Mouse (Mus musculus) heart, embryonic 16.5 days (tissue): ENCODE measurements around the gene Snrnp27. TPM values are rescaled to one million over a fixed set of nuclear protein-coding genes. Genes with fewer than 3 reads are reported as not detected.
A peak's percentile ranks its signal among the peaks of the same experiment; 100 is the strongest.

ENCODE experiments used
- ATAC-seq: fragments of 200-750 bp; cut with Nextera tagmentation; replicated peaks from 2 replicates; pipeline ENCODE4 v1.8.0; 2017; ENCODE audit warnings: moderate number of reproducible peaks; ENCODE audit not compliant: insufficient read depth, low FRiP score; ENCODE audit errors: extremely low read depth
- H3K27ac ChIP-seq: fragments of 300-500 bp; sonication (generic); 2 replicates; pipeline ENCODE4 v1.5.1; 2014; ENCODE audit warnings: mild to moderate bottlenecking, low read length, control low read depth, moderate library complexity
- H3K27me3 ChIP-seq: fragments of 300-500 bp; sonication (generic); 2 replicates; pipeline ENCODE4 v1.6.1; 2014; ENCODE audit warnings: low read length, mixed read lengths; ENCODE audit not compliant: control insufficient read depth, insufficient read depth
- H3K36me3 ChIP-seq: fragments of 300-500 bp; sonication (generic); 2 replicates; pipeline ENCODE4 v1.6.1; 2014; ENCODE audit not compliant: control insufficient read depth, insufficient read depth
- H3K4me1 ChIP-seq: fragments of 300-500 bp; sonication (generic); 2 replicates; pipeline ENCODE4 v1.6.1; 2014; ENCODE audit warnings: low read length, mixed read lengths; ENCODE audit not compliant: control insufficient read depth, insufficient read depth
- H3K4me2 ChIP-seq: fragments of 300-500 bp; sonication (generic); 2 replicates; pipeline ENCODE4 v1.6.1; 2014; ENCODE audit warnings: low read depth, mild to moderate bottlenecking, control low read depth, low read length
- H3K4me3 ChIP-seq: fragments of 300-500 bp; sonication (generic); 2 replicates; pipeline ENCODE4 v1.5.1; 2014; ENCODE audit warnings: mild to moderate bottlenecking, control low read depth, low read length
- H3K9ac ChIP-seq: fragments of 300-500 bp; sonication (generic); 2 replicates; pipeline ENCODE4 v1.6.1; 2014; ENCODE audit warnings: low read length, control low read depth
- H3K9me3 ChIP-seq: fragments of 300-500 bp; sonication (generic); replicated peaks from 2 replicates; pipeline ENCODE4 v1.6.1; 2016; ENCODE audit warnings: low read length; ENCODE audit not compliant: control insufficient read depth
- WGBS: fragments of 180-500 bp; shearing (Covaris S2); extraction: QIAGEN DNeasy Blood & Tissue Kit; methylation state at CpG from one replicate; pipeline ENCODE4 v1.1.7; 2014; 5-methylcytosine and 5-hydroxymethylcytosine counted together
- polyA plus RNA-seq: library from polyadenylated mRNA; unstranded; fragments of >200 nt; fragmentation: Nextera tagmentation; extraction: Ambion mirVana; gene quantifications from 2 replicates; pipeline ENCODE4 v1.2.1, GENCODE M21; 2015

The Snrnp27 gene
- polyA plus RNA-seq, 1 experiment from 2014 or later: 81.8 TPM

- H3K4me3 ChIP-seq: peak within 1 kb of the TSS; percentile 97
- H3K4me1 ChIP-seq: peaks cover 16% of the 10 kb centered on the region
- 0 out of 2 replicates have a peak, but pooled peaks cover 3% of the 10 kb centered on the region for H3K9me3 ChIP-seq
- no peaks in the 10 kb centered on the region for H3K27me3 ChIP-seq
- peak within 1 kb of the TSS; percentile 93 for H3K9ac ChIP-seq
- H3K36me3 ChIP-seq: peaks cover 21% of the 10 kb centered on the region
- H3K27ac ChIP-seq: peak within 1 kb of the TSS; percentile 78
- ATAC-seq: no peak
- peak within 1 kb of the TSS; percentile 96 for H3K4me2 ChIP-seq
- under 1% methylated on average over 66 of the region's 76 CpGs for WGBS
Measured at GRCm38 (mm10) chr6:86668580-86669239, 15.6 kb downstream of the Snrnp27 start, which contains the start of gene Mxd1. TSS of gene Mxd1 (minus strand) at chr6:86669161.

GRCm38 (mm10) chr6:86667061-86667460 lies 17.3 kb downstream of the Snrnp27 start:
- Histone ChIP-seq H3K27me3 (no peaks in the 10 kb centered on the region), H3K27ac (no peak overlapping the region), H3K4me2 (no peak overlapping the region), H3K9ac (no peak overlapping the region), H3K4me3 (no peak overlapping the region), H3K9me3 (0 out of 2 replicates have a peak, but pooled peaks cover 3% of the 10 kb centered on the region), H3K36me3 (peaks cover 17% of the 10 kb centered on the region), H3K4me1 (peaks cover 16% of the 10 kb centered on the region)
- 90% methylated on average over 10 of the region's 10 CpGs for WGBS
- no peak for ATAC-seq

GRCm38 (mm10) chr6:86665560-86666307 lies 18.6 kb downstream of the Snrnp27 start:
- no peaks in the 10 kb centered on the region for H3K27me3 ChIP-seq
- H3K4me1 ChIP-seq: peaks cover 16% of the 10 kb centered on the region
- H3K9me3 ChIP-seq: 0 out of 2 replicates have a peak, but pooled peaks cover 3% of the 10 kb centered on the region
- H3K27ac ChIP-seq: no peak overlapping the region
- no peak overlapping the region for H3K4me3 ChIP-seq
- peaks cover 17% of the 10 kb centered on the region for H3K36me3 ChIP-seq
- H3K9ac ChIP-seq: no peak overlapping the region
- ATAC-seq: no peak
- no peak overlapping the region for H3K4me2 ChIP-seq
- 79% methylated on average over 17 of the region's 17 CpGs for WGBS

- peaks cover 12% of the 10 kb centered on the region for H3K4me1 ChIP-seq
- peaks cover 17% of the 10 kb centered on the region for H3K36me3 ChIP-seq
- no peaks in the 10 kb centered on the region for H3K27me3 ChIP-seq
- H3K9ac ChIP-seq: no peak overlapping the region
- WGBS: 73% methylated on average over 5 of the region's 5 CpGs
- H3K4me3 ChIP-seq: no peak overlapping the region
- ATAC-seq: no peak
- no peak overlapping the region for H3K4me2 ChIP-seq
- 0 out of 2 replicates have a peak, but pooled peaks cover 3% of the 10 kb centered on the region for H3K9me3 ChIP-seq
- no peak overlapping the region for H3K27ac ChIP-seq
Measured at GRCm38 (mm10) chr6:86665076-86665475, 19.2 kb downstream of the Snrnp27 start.

GRCm38 (mm10) chr6:86660161-86660877 lies 24.0 kb downstream of the Snrnp27 start:
- Histone ChIP-seq H3K27me3 (no peaks in the 10 kb centered on the region), H3K9ac (no peak overlapping the region), H3K4me1 (peaks cover 7% of the 10 kb centered on the region; the same call in 1 of the 2 replicates), H3K4me3 (no peak overlapping the region), H3K36me3 (peaks cover 8% of the 10 kb centered on the region; the same call in 1 of the 2 replicates), H3K27ac (no peak overlapping the region), H3K9me3 (no peaks in the 10 kb centered on the region), H3K4me2 (no peak overlapping the region)
- WGBS: 64% methylated on average over 9 of the region's 9 CpGs
- no peak for ATAC-seq

GRCm38 (mm10) chr6:86658501-86658900 lies 25.8 kb downstream of the Snrnp27 start:
- Histone ChIP-seq H3K27me3 (no peaks in the 10 kb centered on the region), H3K36me3 (peaks cover 6% of the 10 kb centered on the region; the same call in 1 of the 2 replicates), H3K9me3 (no peaks in the 10 kb centered on the region), H3K9ac (no peak overlapping the region), H3K27ac (no peak overlapping the region), H3K4me2 (no peak overlapping the region), H3K4me1 (peaks cover 7% of the 10 kb centered on the region; the same call in 1 of the 2 replicates), H3K4me3 (no peak overlapping the region)
- 88% methylated on average over 3 of the region's 3 CpGs for WGBS
- ATAC-seq: no peak

- 75% methylated on average over 9 of the region's 9 CpGs for WGBS
- ATAC-seq: no peak
Measured at GRCm38 (mm10) chr6:86654270-86654916, 29.9 kb downstream of the Snrnp27 start.

GRCm38 (mm10) chr6:86653026-86653425 lies 31.3 kb downstream of the Snrnp27 start:
- Histone ChIP-seq H3K27me3 (no peaks in the 10 kb centered on the region), H3K4me2 (no peak overlapping the region), H3K9me3 (no peaks in the 10 kb centered on the region), H3K4me1 (peaks cover 7% of the 10 kb centered on the region; the same call in 1 of the 2 replicates), H3K36me3 (peaks cover 30% of the 10 kb centered on the region), H3K27ac (no peak overlapping the region), H3K4me3 (no peak overlapping the region), H3K9ac (no peak overlapping the region)
- 84% methylated on average over 6 of the region's 6 CpGs for WGBS
- ATAC-seq: no peak

More at GRCm38 (mm10) chr6:86654270-86654916, 29.9 kb downstream of the Snrnp27 start:
- Histone ChIP-seq H3K36me3 (peaks cover 23% of the 10 kb centered on the region), H3K4me1 (peaks cover 7% of the 10 kb centered on the region; the same call in 1 of the 2 replicates), H3K4me3 (no peak overlapping the region), H3K9ac (no peak overlapping the region), H3K27ac (no peak overlapping the region), H3K9me3 (no peaks in the 10 kb centered on the region), H3K4me2 (no peak overlapping the region), H3K27me3 (no peaks in the 10 kb centered on the region)
